Mouse (Mus musculus) telencephalon, adult 2 months (tissue): ENCODE results near the gene Tipin.
"Not testable (repeated sequence)": the region's sequence is repeated elsewhere in the genome, so short reads cannot be mapped to it uniquely, and the experiment has no call there.

Source experiments
- DNase-seq: peaks from one replicate; pipeline ENCODE4 v3.0.0-alpha.2; 2011; ENCODE audit warnings: low read depth, low spot score

Tipin gene

DNA sequence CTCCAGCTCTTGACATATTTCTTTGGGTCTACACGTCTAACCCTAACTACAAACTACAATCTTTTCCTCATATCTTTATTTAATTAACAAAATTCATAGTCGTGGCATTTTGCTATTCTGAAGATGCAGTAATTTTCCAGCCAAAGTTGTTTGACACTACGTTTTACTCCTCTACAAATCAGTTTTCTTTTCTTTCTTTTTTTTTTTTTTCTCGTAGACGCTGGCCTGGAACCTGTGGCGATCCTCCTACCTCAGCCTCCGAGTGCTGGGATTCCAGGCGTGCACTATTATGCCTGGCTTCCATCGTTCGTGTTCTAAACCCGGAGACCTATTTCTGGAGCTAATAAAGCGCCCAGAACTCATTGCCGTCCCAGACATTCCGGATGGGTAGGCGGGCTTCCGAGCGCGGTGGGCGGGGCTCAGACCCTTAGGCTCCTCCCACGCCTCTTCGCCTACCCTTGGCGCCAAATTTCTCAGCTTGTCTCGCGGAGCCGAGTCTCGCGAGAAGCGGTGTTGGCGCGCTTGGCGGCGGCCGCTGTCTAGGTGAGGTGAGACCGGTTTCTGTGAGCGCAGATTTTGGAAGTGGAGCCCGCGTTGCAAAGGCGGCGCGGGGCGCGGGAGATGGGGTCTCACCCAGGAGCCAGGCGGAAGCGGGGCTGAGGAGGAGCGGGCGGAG, at the start of gene Tipin:
Gene Tipin (plus strand): TSS at position 477 of the 676 bp plus-strand sequence.
- DNase-seq: peak; percentile 86

DNA sequence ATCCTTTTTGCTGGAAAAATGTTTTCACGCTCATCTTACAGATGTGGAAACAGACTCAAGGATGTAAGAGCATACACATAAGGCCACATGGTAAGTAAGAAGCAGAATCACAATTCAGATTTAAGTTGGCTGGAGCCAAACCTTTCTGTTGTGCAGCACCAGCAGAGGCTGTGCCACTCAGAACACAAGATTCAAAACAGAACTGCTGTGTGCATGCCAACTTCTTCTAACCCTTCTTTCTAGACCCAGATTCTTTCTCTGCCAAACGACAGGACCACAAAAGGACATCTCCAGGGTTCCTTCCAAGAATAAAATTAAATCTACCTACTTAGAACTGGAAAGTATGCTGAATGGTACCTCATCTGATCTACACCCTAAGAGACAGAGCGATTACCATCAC, 49.7 kb upstream of the Tipin start:
- no peak for DNase-seq

DNA sequence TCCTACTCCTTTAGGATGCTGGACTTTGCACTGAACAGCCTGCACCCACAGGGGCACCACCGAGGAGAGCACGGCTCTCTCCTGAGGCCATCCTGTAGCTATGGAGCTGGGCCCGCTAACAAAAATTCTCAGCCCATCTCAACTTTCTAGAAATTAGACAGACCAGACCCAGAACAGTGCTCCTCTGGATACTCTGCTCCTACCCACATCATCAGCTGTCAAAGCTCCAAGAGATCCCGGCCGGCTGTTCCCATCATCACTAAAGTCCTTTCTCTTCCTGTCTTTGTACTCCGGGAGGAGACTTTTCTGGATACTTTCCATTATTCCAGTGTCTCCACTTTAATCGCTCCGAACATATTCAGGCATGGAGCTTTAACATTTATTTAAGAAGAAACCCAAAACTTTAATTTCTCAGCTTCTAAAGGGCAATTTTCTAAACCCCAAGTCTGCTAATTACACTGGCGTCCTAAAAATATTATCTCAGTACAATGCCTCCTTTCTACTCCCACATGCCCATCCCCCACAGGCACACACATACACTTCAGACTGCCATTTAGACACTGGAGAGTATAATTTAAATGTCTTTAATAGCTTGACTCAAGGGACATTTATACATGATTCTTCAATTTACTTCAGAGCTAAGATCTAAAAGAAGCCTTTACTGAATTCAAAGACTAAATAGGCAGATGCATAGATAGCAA, 49.0 kb upstream of the Tipin start:
- no peak for DNase-seq

DNA sequence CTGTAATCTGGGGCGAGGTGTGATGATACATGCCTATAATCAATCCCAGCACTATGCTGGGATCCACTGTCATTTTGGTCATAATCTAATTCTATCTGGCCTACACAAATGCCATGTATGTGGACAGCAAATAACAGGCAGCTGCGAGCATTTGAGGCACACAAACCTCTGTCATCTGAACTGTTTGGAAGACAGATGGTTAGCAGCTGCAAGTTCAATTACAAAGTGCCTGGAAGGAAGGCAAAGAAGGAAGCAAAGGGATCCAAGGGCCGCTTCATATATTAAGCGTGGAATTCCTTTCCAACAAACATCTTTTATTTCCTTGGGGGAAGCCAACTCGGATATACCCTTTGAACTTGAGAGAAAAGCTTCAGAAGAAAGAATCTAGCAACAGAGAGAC, 47.7 kb upstream of the Tipin start:
- no peak for DNase-seq

DNA sequence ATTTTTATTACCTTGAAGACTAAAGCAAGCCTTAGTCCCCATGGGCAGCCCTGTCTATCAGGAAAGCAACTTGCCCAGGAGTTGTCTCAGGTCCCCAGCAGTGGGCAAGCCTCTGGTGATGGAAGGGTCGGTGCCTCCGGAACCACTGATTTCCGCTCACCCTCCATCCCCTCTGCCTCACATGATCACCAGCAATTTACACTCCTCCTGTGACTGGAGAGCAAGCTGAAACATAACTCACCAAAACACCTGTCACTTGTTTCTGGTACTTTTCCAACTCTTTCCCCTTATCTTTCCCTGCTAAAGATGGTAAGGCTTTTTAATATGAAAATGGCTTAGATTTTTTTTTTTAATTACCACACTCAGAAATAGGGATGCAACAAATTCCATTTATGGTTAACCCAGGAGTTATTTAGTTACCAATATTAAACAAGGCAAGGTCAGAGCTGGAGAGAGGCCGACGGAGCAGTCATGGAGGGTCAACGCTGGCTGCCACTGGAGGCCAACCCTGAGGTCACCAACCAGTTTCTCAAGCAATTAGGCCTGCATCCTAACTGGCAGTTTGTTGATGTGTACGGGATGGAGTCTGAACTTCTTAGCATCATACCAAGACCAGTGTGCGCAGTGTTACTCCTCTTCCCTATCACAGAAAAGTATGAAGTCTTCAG, 46.5 kb upstream of the Tipin start, which contains the start of gene Uchl4:
Gene Uchl4 (plus strand): TSS at position 434 of the 668 bp plus-strand sequence.
- no peak for DNase-seq

DNA sequence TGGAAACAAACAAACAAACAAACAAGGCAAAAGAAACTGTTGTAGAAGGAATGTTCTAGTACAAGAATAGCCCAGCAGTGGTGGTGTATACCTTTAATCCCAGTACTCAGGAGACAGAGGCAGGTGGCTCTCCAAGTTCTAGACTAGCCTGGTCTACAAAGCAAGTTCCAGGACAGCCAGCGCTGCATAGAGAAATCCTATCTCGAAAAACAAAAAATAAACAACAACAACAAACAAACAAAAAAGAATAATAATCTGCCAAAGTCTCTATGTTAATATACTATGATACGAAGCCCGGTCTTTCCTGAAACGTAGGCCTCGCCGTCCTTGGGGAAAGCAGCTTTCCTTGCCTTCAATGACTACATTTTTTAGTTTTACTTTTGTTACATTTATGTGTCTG, 45.3 kb upstream of the Tipin start:
- DNase-seq: no peak

DNA sequence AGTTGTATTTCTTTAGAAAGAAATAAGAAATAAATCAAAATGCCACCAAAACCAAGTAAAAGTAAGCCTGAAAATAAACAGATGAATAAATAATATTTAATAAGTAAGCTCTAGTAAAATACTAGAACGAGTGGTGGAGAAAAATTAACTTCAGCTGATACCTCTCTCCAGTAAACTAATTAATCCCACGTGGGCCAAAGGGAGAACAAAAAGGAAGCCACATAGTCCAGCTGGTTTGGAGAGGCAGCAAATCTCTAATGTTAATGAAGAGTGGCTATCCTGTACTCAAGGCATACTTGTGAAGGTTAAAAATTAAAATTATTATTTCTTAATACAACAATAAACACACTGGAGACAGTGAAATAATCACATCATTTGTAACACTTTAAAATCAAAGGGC, 41.3 kb upstream of the Tipin start:
- no peak for DNase-seq

DNA sequence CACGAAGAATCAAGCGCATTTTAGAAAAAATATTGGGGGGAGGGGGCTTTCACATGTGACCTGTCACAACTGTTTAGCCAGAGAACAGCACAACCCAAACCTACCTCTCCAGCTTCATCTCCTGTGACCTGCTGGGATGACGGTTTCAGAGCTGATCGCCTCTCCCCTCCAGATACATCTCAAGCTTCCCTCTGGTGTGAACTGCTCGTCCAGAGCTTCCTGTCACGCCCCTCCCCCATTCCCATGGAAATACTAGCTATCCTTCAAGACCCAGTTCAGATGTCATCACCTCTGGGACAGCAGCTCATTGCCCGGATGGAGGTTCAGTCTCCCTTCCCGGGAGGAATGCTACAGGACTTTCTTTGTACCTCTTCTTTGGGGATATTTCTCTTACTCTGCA, 40.7 kb upstream of the Tipin start:
- DNase-seq: no peak

DNA sequence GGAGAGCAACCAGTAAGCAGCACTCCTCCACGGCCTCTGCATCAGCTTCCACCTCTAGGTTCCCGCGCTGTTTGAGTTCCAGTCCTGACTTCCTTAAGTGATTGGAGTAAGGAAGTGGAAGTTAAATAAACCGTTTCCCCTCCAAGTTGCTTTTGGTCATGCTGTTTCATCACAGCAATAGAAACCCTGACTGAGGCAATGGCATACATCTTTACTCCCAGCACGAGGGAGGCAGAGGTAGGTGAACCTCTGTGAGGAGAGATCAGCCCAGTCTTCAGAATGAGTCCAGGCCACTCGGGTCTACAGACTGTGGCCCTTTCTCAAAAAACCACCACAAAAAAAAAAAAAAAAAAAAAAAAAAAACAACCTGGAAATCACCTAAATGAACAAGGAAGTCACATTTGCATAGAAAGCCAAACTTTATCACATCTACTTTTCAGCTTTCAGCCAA, 39.0 kb upstream of the Tipin start:
- DNase-seq: no peak

DNA sequence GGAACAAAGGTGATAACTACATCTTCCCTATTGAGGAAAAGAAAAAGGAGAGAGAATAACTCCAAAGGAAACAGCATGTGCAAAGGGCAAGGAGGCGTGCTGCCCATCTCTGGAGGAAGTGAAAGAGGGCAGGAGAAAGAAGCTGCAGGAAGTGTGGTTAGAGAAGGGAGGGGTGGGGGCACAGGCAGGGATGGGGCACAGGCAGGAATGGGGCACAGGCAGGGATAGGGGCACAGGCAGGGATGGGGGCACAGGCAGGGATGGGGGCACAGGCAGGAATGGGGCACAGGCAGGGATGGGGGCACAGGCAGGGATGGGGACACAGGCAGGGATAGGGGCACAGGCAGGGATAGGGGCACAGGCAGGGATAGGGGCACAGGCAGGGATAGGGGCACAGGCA, 32.0 kb upstream of the Tipin start:
- no peak for DNase-seq

DNA sequence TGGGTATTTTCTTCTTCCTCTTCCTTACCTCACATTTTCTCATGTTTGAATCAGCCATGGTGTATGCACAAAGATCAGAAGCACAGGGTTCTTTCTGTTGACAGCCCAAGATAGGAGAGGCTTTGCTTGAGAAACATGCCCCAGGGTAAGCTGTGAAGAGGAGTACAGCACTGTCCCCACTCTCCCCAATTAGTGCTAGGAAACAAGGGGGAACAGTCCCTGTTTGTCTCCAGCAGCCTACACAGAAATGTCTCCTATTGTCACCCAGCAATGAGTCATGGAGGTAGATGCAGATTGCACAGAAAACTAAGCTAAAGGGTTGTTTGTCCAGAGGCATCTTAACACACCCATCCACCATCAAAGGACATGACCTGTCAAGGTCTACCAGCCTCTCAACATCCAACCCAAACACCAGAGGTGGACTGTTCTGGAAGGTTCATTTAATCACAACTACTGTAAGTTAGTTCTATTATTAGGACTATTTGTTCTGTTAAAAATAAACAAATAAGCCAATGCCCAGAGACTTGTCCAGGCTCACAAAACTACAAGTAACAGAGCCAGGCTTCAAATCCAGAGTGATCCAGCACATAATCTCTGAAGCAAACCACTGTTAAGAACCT, 31.2 kb upstream of the Tipin start:
- no peak for DNase-seq

DNA sequence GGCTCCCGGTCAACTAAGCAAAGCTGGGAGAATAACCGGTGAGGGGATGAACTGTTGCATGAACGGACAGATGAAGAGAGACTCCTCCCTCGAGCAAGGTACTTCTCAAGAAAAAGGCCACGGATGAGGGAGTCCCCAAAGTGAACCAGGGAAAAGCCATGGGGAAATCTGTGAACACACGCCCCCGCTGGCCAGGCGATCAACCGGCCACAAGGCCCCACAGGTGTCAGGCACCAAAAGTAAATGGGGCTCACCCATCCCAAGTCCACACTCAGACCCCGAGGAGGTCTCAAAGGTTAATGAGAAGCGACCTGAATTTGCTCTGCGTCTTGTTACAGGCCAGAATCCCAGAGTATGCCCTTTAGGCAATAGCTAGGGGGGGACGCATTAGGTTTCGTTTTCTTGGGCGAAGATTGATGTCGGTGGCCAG, 28.8 kb upstream of the Tipin start:
- no peak for DNase-seq

DNA sequence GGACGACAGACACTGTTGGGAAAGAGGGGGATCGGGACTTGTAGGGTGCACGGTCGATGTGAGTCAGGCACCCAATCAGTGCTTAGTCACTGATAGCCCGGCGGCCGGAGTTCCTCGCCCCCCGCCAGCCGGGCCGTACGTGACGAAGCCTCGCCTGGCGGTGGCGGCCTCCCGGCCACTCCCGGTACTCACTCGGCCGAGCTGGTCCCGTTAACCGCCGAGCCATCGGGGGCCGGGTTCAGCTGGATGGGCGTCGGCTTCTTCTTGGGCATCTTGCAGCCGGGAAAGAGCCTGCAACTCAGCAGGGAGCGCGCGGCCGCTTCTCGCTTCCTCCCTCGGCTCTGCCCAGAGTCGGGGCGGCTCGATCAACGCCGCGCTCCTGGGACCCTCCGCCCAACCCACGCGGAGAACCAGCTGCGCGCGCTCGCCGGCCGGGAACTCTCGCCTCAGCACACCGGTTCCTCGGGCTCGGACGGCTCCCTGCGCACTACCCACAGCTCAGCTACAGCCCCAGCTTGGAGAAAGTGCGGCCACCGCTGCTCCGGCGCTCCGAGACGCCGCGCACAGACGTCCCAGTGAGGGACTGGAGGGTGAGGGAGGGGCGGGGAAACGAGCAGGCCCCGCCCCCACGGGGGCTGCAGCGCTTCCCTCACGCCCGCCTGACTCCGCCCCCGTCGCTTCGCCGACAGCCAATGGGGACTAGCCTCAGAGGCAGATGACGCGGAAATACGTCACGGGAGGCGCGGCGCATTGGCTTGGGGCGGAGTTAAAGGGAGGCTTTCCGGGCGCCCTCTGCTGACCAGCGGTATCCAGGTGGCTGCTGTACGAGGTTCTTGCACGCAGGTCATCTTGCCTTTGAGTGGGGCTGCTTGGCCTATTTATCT, 28.1 kb upstream of the Tipin start, which contains the start of gene Map2k1:
Gene Map2k1 (minus strand): TSS at position 611 of the 884 bp plus-strand sequence.
- DNase-seq: peak; percentile 98

DNA sequence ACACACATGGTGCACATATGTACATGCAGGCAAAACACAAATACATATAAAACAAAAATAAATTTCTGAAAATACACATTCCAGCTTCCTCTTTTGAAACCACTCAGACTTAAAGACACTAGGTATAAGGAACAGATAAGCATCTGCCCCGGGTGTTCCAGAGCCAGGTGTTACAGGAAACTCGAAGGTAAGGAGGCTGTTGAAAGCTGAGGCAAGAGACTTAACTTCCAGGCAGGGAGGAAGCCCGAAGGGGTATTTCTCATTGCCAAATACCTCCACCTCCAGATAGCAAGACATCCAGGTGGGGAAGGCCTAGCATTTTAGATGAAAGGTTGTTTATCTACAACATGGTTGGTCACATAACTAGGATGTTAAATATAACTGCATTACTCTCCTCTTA, 26.0 kb upstream of the Tipin start:
- DNase-seq: no peak

DNA sequence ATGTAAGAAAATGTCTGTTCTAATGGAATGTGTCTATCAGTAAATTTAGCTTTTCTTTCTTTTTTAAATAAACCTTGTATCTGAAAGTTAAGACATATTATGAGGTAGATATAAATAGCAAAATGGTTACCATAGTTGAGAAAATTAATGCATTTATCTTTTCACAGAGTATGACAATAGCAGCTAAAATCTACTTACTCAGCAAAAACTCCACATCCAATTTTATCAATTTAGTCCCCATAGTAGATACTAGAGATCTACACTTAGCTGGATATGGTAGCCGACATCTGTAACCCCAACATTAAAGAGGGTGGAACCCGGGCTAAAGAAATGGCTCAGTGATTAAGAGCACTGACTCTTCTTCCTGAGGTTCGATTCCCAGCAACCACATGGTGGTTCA, 25.2 kb upstream of the Tipin start:
- no peak for DNase-seq

DNA sequence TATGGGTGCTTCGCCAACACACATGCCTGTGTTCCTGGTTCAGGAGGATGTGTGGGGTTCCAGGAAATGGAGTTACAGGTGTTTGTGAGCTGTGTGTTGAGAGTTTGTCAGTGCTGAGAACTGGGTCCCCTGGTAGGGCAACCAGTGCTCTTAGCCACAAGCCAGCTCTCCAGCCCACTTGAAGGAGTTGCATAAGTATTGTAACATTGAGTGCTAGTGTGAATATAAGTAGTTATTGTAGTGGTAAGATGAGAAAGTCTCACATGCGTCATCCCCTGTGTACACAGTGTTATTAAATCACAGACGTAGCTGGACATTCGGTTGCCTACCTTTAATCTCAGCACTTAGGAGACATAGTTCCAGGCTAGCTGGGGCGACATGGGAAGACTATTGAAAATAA, 21.5 kb upstream of the Tipin start:
- no peak for DNase-seq

DNA sequence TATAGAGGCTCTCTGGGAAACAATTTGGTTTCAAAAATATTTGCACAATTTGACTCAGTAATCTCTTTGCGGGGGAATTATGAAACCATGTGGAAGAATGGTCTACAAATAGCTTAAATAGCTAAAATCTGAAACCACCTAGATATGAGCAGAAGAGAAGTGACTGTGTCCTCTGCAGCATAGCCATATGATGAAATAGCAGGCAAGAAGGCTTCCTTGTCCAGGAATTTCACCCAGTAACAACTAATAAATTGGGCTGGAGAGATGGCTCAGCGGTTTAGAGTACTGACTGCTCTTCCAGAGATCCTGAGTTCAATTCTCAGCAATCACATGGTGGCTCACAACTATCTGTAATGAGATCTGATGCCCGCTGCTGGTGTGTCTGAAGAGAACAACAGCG, 20.4 kb upstream of the Tipin start:
- DNase-seq: no peak

DNA sequence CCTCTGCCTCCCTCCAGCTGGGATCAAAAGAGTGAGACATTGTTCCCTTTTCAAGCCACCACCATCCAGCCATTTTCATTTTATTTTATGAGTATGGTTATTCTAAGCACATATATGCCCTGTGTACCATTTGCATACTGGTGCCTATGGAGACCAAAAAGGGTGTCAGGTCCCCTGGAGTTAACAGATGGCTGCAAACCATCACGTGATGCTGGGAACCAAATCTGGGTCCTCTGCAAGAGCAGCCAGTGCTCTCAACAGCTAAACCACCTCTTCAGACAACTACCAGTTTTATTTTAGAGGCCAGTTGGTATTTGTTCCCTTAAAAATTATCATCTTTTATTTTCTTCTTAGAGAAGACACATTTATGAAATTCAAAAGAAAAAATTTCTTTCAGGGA, 16.6 kb upstream of the Tipin start:
- no peak for DNase-seq

DNA sequence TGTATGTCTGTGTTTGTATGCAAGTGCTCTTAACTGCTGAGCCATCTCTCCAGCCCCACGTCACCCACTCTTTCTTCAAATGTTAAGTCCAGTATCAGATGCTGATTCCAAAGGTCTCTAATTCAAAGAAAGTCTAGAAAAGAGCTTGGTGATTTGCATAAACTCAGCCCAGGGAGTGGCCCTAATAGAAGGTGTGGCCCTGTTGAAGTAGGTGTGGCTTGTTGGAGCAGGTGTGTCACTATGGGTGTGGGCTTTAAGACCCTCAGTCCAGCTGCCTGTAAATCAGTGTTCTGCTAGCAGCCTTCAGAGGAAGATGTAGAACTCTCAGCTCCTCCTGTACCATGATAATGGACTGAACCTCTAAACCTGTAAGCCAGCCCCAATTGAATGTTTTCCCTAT, 14.2 kb upstream of the Tipin start:
- DNase-seq: no peak

DNA sequence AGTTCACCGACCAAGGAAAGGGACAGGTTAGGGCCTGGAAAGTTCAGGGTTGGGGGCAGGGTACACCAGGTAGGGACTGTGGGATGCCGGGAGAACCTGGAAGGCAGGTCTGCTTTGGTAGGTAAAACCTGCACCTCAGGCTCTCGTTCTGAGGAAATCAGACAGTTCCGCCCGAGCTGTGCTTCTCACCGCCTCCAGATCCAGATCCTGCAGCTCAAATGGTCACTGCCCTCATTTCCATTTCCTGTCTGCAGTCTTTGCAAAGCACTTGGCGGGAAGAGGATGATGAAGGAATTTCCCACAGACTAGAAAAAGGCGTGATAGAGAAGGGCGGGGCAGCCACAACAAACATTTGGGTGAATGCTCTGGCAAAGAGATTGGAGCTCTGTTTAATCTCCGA, 13.2 kb upstream of the Tipin start:
- DNase-seq: no peak

DNA sequence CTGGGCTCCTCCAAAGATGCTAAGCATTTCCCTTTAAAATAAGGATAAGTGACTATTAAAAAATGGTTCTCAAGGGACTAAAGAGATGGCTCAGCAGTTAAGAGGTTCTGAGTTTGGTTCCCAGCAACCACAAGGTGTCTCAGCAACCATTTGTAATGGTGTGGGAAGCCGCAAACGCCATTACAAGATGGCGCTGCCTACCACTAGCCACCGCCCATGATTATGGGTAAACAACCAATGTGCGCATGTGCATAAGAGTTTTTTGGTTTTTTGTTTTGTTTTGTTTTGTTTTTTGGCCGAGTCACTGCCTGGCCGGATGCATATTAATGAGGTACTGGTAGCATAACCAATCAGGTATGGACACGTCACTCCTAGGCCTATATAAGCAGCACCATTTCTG, 12.5 kb upstream of the Tipin start:
- not testable (repeated sequence) for DNase-seq
